Mouse (Mus musculus): Measurements from ENCODE around the gene Sgms2. TPM values are rescaled to one million over a fixed set of nuclear protein-coding genes. Genes with fewer than 3 reads are reported as not detected.

Gene Sgms2
- polyA plus RNA-seq (2012; rRNA removed), result 1.6 and 4.9 TPM in 2 replicates

GRCm38 (mm10) chr3:131491361-131491925, at the start of gene Sgms2:
Sgms2 (minus strand) TSS chr3:131491411.
- peaks cover 9% of the 10 kb centered on the region for H3K4me1 ChIP-seq (ENCODE audit: control insufficient read depth, insufficient read depth, insufficient read length, low read length)
- H3K27ac ChIP-seq (ENCODE audit: insufficient read depth, low read depth, low read length), result peak within 1 kb of the TSS; percentile 99
- no peaks in the 10 kb centered on the region for H3K27me3 ChIP-seq (ENCODE audit: control insufficient read depth, insufficient read depth, low read length)
- 91% methylated on average over 2 of the region's 2 CpGs for WGBS
- no peaks in the 10 kb centered on the region for H3K36me3 ChIP-seq (ENCODE audit: control insufficient read depth, insufficient read depth, low read length)
- no peak for TF ChIP-seq CTCF (IDR thresholded peaks at IDR 0.05; ENCODE audit: extremely low read depth, insufficient read length, insufficient replicate concordance, low read depth, low read length)
- no peak for TF ChIP-seq POLR2A (IDR thresholded peaks at IDR 0.05; ENCODE audit: low read depth, low read length)
- H3K4me3 ChIP-seq (ENCODE audit: low read depth, low read length), result peak within 1 kb of the TSS; percentile 96

- Histone ChIP-seq H3K4me1 (ENCODE audit: control insufficient read depth, insufficient read depth, insufficient read length, low read length) (peaks cover 5% of the 10 kb centered on the region; the same call in 1 of the 2 replicates), H3K27me3 (ENCODE audit: control insufficient read depth, insufficient read depth, low read length) (no peaks in the 10 kb centered on the region), H3K27ac (ENCODE audit: insufficient read depth, low read depth, low read length) (no peak overlapping the region), H3K36me3 (ENCODE audit: control insufficient read depth, insufficient read depth, low read length) (no peaks in the 10 kb centered on the region), H3K4me3 (ENCODE audit: low read depth, low read length) (no peak overlapping the region)
- TF ChIP-seq CTCF (IDR thresholded peaks at IDR 0.05; ENCODE audit: extremely low read depth, insufficient read length, insufficient replicate concordance, low read depth, low read length) (no peak), POLR2A (IDR thresholded peaks at IDR 0.05; ENCODE audit: low read depth, low read length) (no peak)
- WGBS, result 27% methylated on average over 3 of the region's 3 CpGs
Observed at GRCm38 (mm10) chr3:131525229-131525628, 34.0 kb upstream of the Sgms2 start.

GRCm38 (mm10) chr3:131524779-131525178, 33.6 kb upstream of the Sgms2 start:
- WGBS, result 25% methylated on average over 11 of the region's 11 CpGs
- TF ChIP-seq POLR2A (IDR thresholded peaks at IDR 0.05; ENCODE audit: low read depth, low read length) (no peak), CTCF (IDR thresholded peaks at IDR 0.05; ENCODE audit: extremely low read depth, insufficient read length, insufficient replicate concordance, low read depth, low read length) (peak; percentile 57; the same call in 1 of the 2 replicates)
- no peaks in the 10 kb centered on the region for H3K27me3 ChIP-seq (ENCODE audit: control insufficient read depth, insufficient read depth, low read length)
- no peaks in the 10 kb centered on the region for H3K36me3 ChIP-seq (ENCODE audit: control insufficient read depth, insufficient read depth, low read length)
- peaks cover 5% of the 10 kb centered on the region; the same call in 1 of the 2 replicates for H3K4me1 ChIP-seq (ENCODE audit: control insufficient read depth, insufficient read depth, insufficient read length, low read length)
- no peak overlapping the region for H3K4me3 ChIP-seq (ENCODE audit: low read depth, low read length)
- H3K27ac ChIP-seq (ENCODE audit: insufficient read depth, low read depth, low read length), result no peak overlapping the region

GRCm38 (mm10) chr3:131524210-131524609, 33.0 kb upstream of the Sgms2 start:
- Histone ChIP-seq H3K4me3 (ENCODE audit: low read depth, low read length) (no peak overlapping the region), H3K4me1 (ENCODE audit: control insufficient read depth, insufficient read depth, insufficient read length, low read length) (peaks cover 5% of the 10 kb centered on the region; the same call in 1 of the 2 replicates), H3K36me3 (ENCODE audit: control insufficient read depth, insufficient read depth, low read length) (no peaks in the 10 kb centered on the region), H3K27ac (ENCODE audit: insufficient read depth, low read depth, low read length) (no peak overlapping the region), H3K27me3 (ENCODE audit: control insufficient read depth, insufficient read depth, low read length) (no peaks in the 10 kb centered on the region)
- 52% methylated on average over 5 of the region's 5 CpGs for WGBS
- TF ChIP-seq POLR2A (IDR thresholded peaks at IDR 0.05; ENCODE audit: low read depth, low read length) (no peak), CTCF (IDR thresholded peaks at IDR 0.05; ENCODE audit: extremely low read depth, insufficient read length, insufficient replicate concordance, low read depth, low read length) (no peak)

- H3K27ac ChIP-seq (ENCODE audit: insufficient read depth, low read depth, low read length), result no peak overlapping the region
- TF ChIP-seq CTCF (IDR thresholded peaks at IDR 0.05; ENCODE audit: extremely low read depth, insufficient read length, insufficient replicate concordance, low read depth, low read length) (no peak), POLR2A (IDR thresholded peaks at IDR 0.05; ENCODE audit: low read depth, low read length) (no peak)
- H3K4me1 ChIP-seq (ENCODE audit: control insufficient read depth, insufficient read depth, insufficient read length, low read length), result peaks cover 5% of the 10 kb centered on the region; the same call in 1 of the 2 replicates
- no peaks in the 10 kb centered on the region for H3K27me3 ChIP-seq (ENCODE audit: control insufficient read depth, insufficient read depth, low read length)
- H3K4me3 ChIP-seq (ENCODE audit: low read depth, low read length), result no peak overlapping the region
- WGBS, result 79% methylated on average over 9 of the region's 9 CpGs
- no peaks in the 10 kb centered on the region for H3K36me3 ChIP-seq (ENCODE audit: control insufficient read depth, insufficient read depth, low read length)
Observed at GRCm38 (mm10) chr3:131523749-131524148, 32.5 kb upstream of the Sgms2 start.

GRCm38 (mm10) chr3:131522243-131522642, 31.0 kb upstream of the Sgms2 start:
- no peak for TF ChIP-seq POLR2A (IDR thresholded peaks at IDR 0.05; ENCODE audit: low read depth, low read length)
- no peak for TF ChIP-seq CTCF (IDR thresholded peaks at IDR 0.05; ENCODE audit: extremely low read depth, insufficient read length, insufficient replicate concordance, low read depth, low read length)
- Histone ChIP-seq H3K36me3 (ENCODE audit: control insufficient read depth, insufficient read depth, low read length) (no peaks in the 10 kb centered on the region), H3K27me3 (ENCODE audit: control insufficient read depth, insufficient read depth, low read length) (no peaks in the 10 kb centered on the region), H3K4me1 (ENCODE audit: control insufficient read depth, insufficient read depth, insufficient read length, low read length) (peaks cover 5% of the 10 kb centered on the region; the same call in 1 of the 2 replicates), H3K27ac (ENCODE audit: insufficient read depth, low read depth, low read length) (no peak overlapping the region), H3K4me3 (ENCODE audit: low read depth, low read length) (no peak overlapping the region)
- WGBS, result 62% methylated on average over 7 of the region's 7 CpGs

- Histone ChIP-seq H3K27me3 (ENCODE audit: control insufficient read depth, insufficient read depth, low read length) (no peaks in the 10 kb centered on the region), H3K27ac (ENCODE audit: insufficient read depth, low read depth, low read length) (no peak overlapping the region), H3K4me1 (ENCODE audit: control insufficient read depth, insufficient read depth, insufficient read length, low read length) (peaks cover 5% of the 10 kb centered on the region; the same call in 1 of the 2 replicates), H3K36me3 (ENCODE audit: control insufficient read depth, insufficient read depth, low read length) (no peaks in the 10 kb centered on the region), H3K4me3 (ENCODE audit: low read depth, low read length) (no peak overlapping the region)
- no peak for TF ChIP-seq POLR2A (IDR thresholded peaks at IDR 0.05; ENCODE audit: low read depth, low read length)
- TF ChIP-seq CTCF (IDR thresholded peaks at IDR 0.05; ENCODE audit: extremely low read depth, insufficient read length, insufficient replicate concordance, low read depth, low read length), result no peak
- WGBS, result 66% methylated on average over 4 of the region's 4 CpGs
Observed at GRCm38 (mm10) chr3:131521206-131521605, 30.0 kb upstream of the Sgms2 start.
